Mouse (Mus musculus): ENCODE measurements around the gene Erbb2. TPM values are rescaled to one million over a fixed set of nuclear protein-coding genes. Genes with fewer than 3 reads are reported as not detected.

Gene Erbb2
- polyA plus RNA-seq, 1 experiment, result 1.6 TPM

- 57% methylated on average over 10 of the region's 10 CpGs for whole genome bisulfite sequencing
- Histone ChIP-seq H3K27ac (ENCODE audit: insufficient read depth, low read length) (no peak overlapping the region; the same call in 1 of the 2 replicates), H3K4me1 (ENCODE audit: control insufficient read depth, insufficient read depth, low read length) (peaks cover 36% of the 10 kb centered on the region)
Observed at GRCm38 (mm10) chr11:98371556-98372240, 40.6 kb upstream of the Erbb2 start.

GRCm38 (mm10) chr11:98372406-98372805 is 39.9 kb upstream of the Erbb2 start:
- Histone ChIP-seq H3K27ac (ENCODE audit: insufficient read depth, low read length) (no peak overlapping the region), H3K4me1 (ENCODE audit: control insufficient read depth, insufficient read depth, low read length) (peaks cover 33% of the 10 kb centered on the region), H3K4me3 (replicated peaks; ENCODE audit: insufficient read depth, low read depth, low read length) (no peak overlapping the region), H3K27me3 (ENCODE audit: control insufficient read depth, insufficient read depth, low read length) (no peaks in the 10 kb centered on the region)
- 12% methylated on average over 2 of the region's 2 CpGs for WGBS
- peak; percentile 87 for TF ChIP-seq CTCF (IDR thresholded peaks at IDR 0.05; ENCODE audit: borderline replicate concordance, insufficient read depth, low read depth, low read length)
- TF ChIP-seq POLR2A (IDR thresholded peaks at IDR 0.05; ENCODE audit: borderline replicate concordance, insufficient read depth, low read length), result no peak
- DNase-seq, result peak; percentile 56 to 64

More at GRCm38 (mm10) chr11:98371556-98372240, 40.6 kb upstream of the Erbb2 start:
- DNase-seq, result no peak
- Histone ChIP-seq H3K27me3 (ENCODE audit: control insufficient read depth, insufficient read depth, low read length) (no peaks in the 10 kb centered on the region), H3K4me3 (replicated peaks; ENCODE audit: insufficient read depth, low read depth, low read length) (no peak overlapping the region)
- TF ChIP-seq POLR2A (IDR thresholded peaks at IDR 0.05; ENCODE audit: borderline replicate concordance, insufficient read depth, low read length) (no peak), CTCF (IDR thresholded peaks at IDR 0.05; ENCODE audit: borderline replicate concordance, insufficient read depth, low read depth, low read length) (no peak)

GRCm38 (mm10) chr11:98373244-98373643 is 39.0 kb upstream of the Erbb2 start:
- Histone ChIP-seq H3K27ac (ENCODE audit: insufficient read depth, low read length) (no peak overlapping the region), H3K4me3 (replicated peaks; ENCODE audit: insufficient read depth, low read depth, low read length) (no peak overlapping the region), H3K27me3 (ENCODE audit: control insufficient read depth, insufficient read depth, low read length) (no peaks in the 10 kb centered on the region), H3K4me1 (ENCODE audit: control insufficient read depth, insufficient read depth, low read length) (peaks cover 29% of the 10 kb centered on the region)
- 91% methylated on average over 6 of the region's 6 CpGs for WGBS
- DNase-seq, result no peak
- TF ChIP-seq CTCF (IDR thresholded peaks at IDR 0.05; ENCODE audit: borderline replicate concordance, insufficient read depth, low read depth, low read length) (no peak), POLR2A (IDR thresholded peaks at IDR 0.05; ENCODE audit: borderline replicate concordance, insufficient read depth, low read length) (no peak)

- Histone ChIP-seq H3K4me1 (ENCODE audit: control insufficient read depth, insufficient read depth, low read length) (peaks cover 23% of the 10 kb centered on the region), H3K27me3 (ENCODE audit: control insufficient read depth, insufficient read depth, low read length) (no peaks in the 10 kb centered on the region), H3K27ac (ENCODE audit: insufficient read depth, low read length) (no peak overlapping the region), H3K4me3 (replicated peaks; ENCODE audit: insufficient read depth, low read depth, low read length) (no peak overlapping the region)
- DNase-seq, result no peak
- no peak for TF ChIP-seq CTCF (IDR thresholded peaks at IDR 0.05; ENCODE audit: borderline replicate concordance, insufficient read depth, low read depth, low read length)
- no peak for TF ChIP-seq POLR2A (IDR thresholded peaks at IDR 0.05; ENCODE audit: borderline replicate concordance, insufficient read depth, low read length)
- 30% methylated on average over 8 of the region's 8 CpGs for WGBS
Observed at GRCm38 (mm10) chr11:98374266-98374665, 38.0 kb upstream of the Erbb2 start.

- no peaks in the 10 kb centered on the region for H3K27me3 ChIP-seq (ENCODE audit: control insufficient read depth, insufficient read depth, low read length)
- TF ChIP-seq POLR2A (IDR thresholded peaks at IDR 0.05; ENCODE audit: borderline replicate concordance, insufficient read depth, low read length), result no peak
- DNase-seq, result no peak
- no peak overlapping the region for H3K27ac ChIP-seq (ENCODE audit: insufficient read depth, low read length)
- WGBS, result 63% methylated on average over 5 of the region's 5 CpGs
- H3K4me3 ChIP-seq (replicated peaks; ENCODE audit: insufficient read depth, low read depth, low read length), result no peak overlapping the region
- peaks cover 19% of the 10 kb centered on the region for H3K4me1 ChIP-seq (ENCODE audit: control insufficient read depth, insufficient read depth, low read length)
Observed at GRCm38 (mm10) chr11:98376756-98377155, 35.5 kb upstream of the Erbb2 start.

GRCm38 (mm10) chr11:98377787-98378186 is 34.5 kb upstream of the Erbb2 start:
- no peaks in the 10 kb centered on the region for H3K27me3 ChIP-seq (ENCODE audit: control insufficient read depth, insufficient read depth, low read length)
- DNase-seq, result no peak
- peaks cover 19% of the 10 kb centered on the region for H3K4me1 ChIP-seq (ENCODE audit: control insufficient read depth, insufficient read depth, low read length)
- H3K4me3 ChIP-seq (replicated peaks; ENCODE audit: insufficient read depth, low read depth, low read length), result no peak overlapping the region
- TF ChIP-seq POLR2A (IDR thresholded peaks at IDR 0.05; ENCODE audit: borderline replicate concordance, insufficient read depth, low read length), result no peak
- no peak for TF ChIP-seq CTCF (IDR thresholded peaks at IDR 0.05; ENCODE audit: borderline replicate concordance, insufficient read depth, low read depth, low read length)
- 36% methylated on average over 11 of the region's 11 CpGs for WGBS
- H3K27ac ChIP-seq (ENCODE audit: insufficient read depth, low read length), result no peak overlapping the region

GRCm38 (mm10) chr11:98379379-98379778 is 32.9 kb upstream of the Erbb2 start:
- TF ChIP-seq POLR2A (IDR thresholded peaks at IDR 0.05; ENCODE audit: borderline replicate concordance, insufficient read depth, low read length) (no peak), CTCF (IDR thresholded peaks at IDR 0.05; ENCODE audit: borderline replicate concordance, insufficient read depth, low read depth, low read length) (no peak)
- no peak overlapping the region for H3K4me3 ChIP-seq (replicated peaks; ENCODE audit: insufficient read depth, low read depth, low read length)
- H3K27me3 ChIP-seq (ENCODE audit: control insufficient read depth, insufficient read depth, low read length), result no peaks in the 10 kb centered on the region
- no peak for DNase-seq
- peaks cover 28% of the 10 kb centered on the region for H3K4me1 ChIP-seq (ENCODE audit: control insufficient read depth, insufficient read depth, low read length)
- 90% methylated on average over 7 of the region's 7 CpGs for WGBS
- no peak overlapping the region for H3K27ac ChIP-seq (ENCODE audit: insufficient read depth, low read length)

- WGBS, result 17% methylated on average over 6 of the region's 6 CpGs
- Histone ChIP-seq H3K27ac (ENCODE audit: insufficient read depth, low read length) (no peak overlapping the region), H3K4me1 (ENCODE audit: control insufficient read depth, insufficient read depth, low read length) (peaks cover 33% of the 10 kb centered on the region), H3K27me3 (ENCODE audit: control insufficient read depth, insufficient read depth, low read length) (no peaks in the 10 kb centered on the region), H3K4me3 (replicated peaks; ENCODE audit: insufficient read depth, low read depth, low read length) (no peak overlapping the region)
- TF ChIP-seq CTCF (IDR thresholded peaks at IDR 0.05; ENCODE audit: borderline replicate concordance, insufficient read depth, low read depth, low read length) (no peak), POLR2A (IDR thresholded peaks at IDR 0.05; ENCODE audit: borderline replicate concordance, insufficient read depth, low read length) (no peak)
- peak; percentile 53 to 71 for DNase-seq
Observed at GRCm38 (mm10) chr11:98380106-98380505, 32.2 kb upstream of the Erbb2 start.

Data from cerebellum, adult 2 months (tissue).